Mouse (Mus musculus): Measurements from ENCODE around the gene Ap2m1. TPM values are rescaled to one million over a fixed set of nuclear protein-coding genes. Genes with fewer than 3 reads are reported as not detected.
A peak's percentile ranks its signal among the peaks of the same experiment; 100 is the strongest.
"Not testable (repeated sequence)": the region's sequence is repeated elsewhere in the genome, so short reads cannot be mapped to it uniquely, and the experiment has no call there.

The Ap2m1 gene
- 16.9 TPM in 2 replicates for polyA plus RNA-seq (2012)

DNA sequence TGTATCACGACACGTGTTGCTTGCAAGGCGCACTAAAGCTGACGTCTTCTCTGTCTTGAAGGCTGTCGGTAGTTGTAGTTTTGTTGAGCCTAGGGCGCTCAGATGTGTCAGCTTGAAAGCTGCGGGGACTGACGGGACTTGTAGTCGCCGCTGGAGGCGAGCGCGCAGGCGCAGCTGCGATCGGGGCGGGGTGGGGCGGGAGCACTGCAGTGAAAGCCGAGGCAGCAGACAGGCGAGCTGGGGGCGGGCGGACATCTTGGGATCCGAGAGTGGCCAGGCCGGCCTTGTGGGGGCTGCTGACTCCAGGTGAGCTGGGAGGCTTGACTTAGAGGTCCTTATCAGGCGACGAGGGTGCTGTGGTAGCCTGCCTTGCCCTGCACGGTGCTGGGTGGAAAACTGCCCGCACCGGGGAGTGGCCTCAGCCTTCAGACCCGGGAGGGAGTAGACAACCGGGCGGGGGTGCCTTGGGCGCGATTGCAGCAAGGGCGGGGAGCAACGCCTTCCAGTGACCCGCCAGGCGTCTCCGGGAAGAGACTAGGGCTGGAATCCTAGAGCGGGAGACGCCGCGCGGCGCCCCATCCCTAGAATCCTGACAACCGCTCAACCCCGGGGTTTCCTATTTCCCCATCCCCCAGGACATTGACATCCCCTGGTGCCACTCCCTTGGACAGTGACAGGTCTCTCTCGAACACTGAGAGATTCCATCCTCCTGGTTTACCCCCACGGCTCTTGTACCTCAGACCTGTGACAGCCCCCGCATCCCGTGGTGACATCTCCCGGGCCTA lies at the start of gene Ap2m1:
TSS of gene Ap2m1 (plus strand) at position 183 of the 785 bp plus-strand sequence.
- H3K9me3 ChIP-seq (ENCODE audit: control insufficient read depth, low read length), result no peaks in the 10 kb centered on the region
- H3K36me3 ChIP-seq (ENCODE audit: control insufficient read depth), result peaks cover 69% of the 10 kb centered on the region
- no peaks in the 10 kb centered on the region for H3K27me3 ChIP-seq (ENCODE audit: control insufficient read depth)

DNA sequence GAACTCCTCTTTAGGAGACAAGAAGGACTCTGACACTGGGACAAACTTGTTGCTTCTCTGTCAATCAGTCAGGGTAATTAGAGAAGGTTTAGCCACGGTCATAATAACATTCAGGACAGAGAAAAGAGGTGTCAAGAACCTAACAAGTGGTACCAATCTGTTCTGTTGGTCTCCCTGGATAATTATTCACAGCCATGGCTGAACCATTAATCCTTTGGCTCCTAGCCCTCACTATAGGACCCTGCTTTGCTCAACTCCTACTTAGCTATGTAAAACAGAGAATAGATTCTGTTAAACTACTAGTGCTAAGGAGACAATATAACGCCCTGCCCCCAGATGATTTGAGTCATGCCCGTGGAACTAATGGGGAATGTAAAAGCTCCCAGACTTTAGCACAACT lies 49.2 kb upstream of the Ap2m1 start:
- Histone ChIP-seq H3K4me3 (replicated peaks) (no peak overlapping the region), H3K4me1 (ENCODE audit: control insufficient read depth) (peaks cover 3% of the 10 kb centered on the region), H3K36me3 (ENCODE audit: control insufficient read depth) (no peaks in the 10 kb centered on the region), H3K27me3 (ENCODE audit: control insufficient read depth) (no peaks in the 10 kb centered on the region), H3K9me3 (ENCODE audit: control insufficient read depth, low read length) (no peaks in the 10 kb centered on the region)
- TF ChIP-seq TAL1 (IDR thresholded peaks at IDR 0.05; ENCODE audit: low read length) (no peak), GATA1 (IDR thresholded peaks at IDR 0.05; ENCODE audit: low read length) (no peak)

More for the DNA sequence above, at the start of gene Ap2m1:
- Histone ChIP-seq H3K4me1 (ENCODE audit: control insufficient read depth) (peaks cover 44% of the 10 kb centered on the region), H3K4me3 (replicated peaks) (peak within 1 kb of the TSS; percentile 98)
- no peak for TF ChIP-seq TAL1 (IDR thresholded peaks at IDR 0.05; ENCODE audit: low read length)

DNA sequence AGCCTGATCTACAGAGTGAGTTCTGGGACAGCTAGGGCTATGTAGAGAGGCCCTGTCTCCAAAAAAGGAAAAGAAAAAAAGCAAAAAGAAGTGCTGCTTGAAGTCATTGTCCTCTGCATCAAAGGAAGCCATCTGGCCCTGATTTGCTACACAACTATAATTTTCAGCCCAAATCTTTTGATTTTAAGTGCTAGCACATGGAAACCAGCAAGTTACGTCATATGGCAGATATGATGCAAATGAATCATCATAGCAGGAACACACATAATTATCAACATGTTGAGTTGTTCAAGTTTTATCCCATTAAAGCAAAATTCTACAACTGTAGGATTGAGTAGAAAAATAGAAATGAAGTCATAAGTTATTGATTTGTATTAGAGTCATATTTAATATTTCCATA lies 47.1 kb upstream of the Ap2m1 start:
- H3K36me3 ChIP-seq (ENCODE audit: control insufficient read depth), result no peaks in the 10 kb centered on the region
- TF ChIP-seq GATA1 (IDR thresholded peaks at IDR 0.05; ENCODE audit: low read length), result no peak
- TF ChIP-seq TAL1 (IDR thresholded peaks at IDR 0.05; ENCODE audit: low read length), result no peak

DNA sequence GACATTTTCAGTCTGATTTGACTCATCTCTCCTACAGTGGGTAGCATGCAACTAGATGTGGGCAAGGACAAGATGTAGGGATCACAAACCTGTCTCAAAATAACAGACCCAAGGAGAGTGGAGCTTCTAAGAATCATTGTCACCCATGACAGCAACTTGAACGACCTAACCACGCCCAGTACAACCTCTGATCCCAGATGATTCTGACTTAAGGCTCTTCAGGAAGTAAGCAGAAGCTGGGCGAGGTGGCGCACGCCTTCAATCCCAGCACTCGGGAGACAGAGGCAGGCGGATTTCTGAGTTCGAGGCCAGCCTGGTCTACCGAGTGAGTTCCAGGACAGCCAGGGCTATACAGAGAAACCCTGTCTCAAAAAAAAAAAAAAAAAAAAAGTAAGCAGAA lies 46.5 kb upstream of the Ap2m1 start:
- not testable (repeated sequence) for H3K4me3 ChIP-seq (replicated peaks); H3K27me3 ChIP-seq (ENCODE audit: control insufficient read depth); H3K36me3 ChIP-seq (ENCODE audit: control insufficient read depth); H3K4me1 ChIP-seq (ENCODE audit: control insufficient read depth); H3K9me3 ChIP-seq (ENCODE audit: control insufficient read depth, low read length)

More for the DNA sequence above, 47.1 kb upstream of the Ap2m1 start:
- H3K4me1 ChIP-seq (ENCODE audit: control insufficient read depth), result peaks cover 3% of the 10 kb centered on the region
- H3K27me3 ChIP-seq (ENCODE audit: control insufficient read depth), result no peaks in the 10 kb centered on the region
- no peak overlapping the region for H3K4me3 ChIP-seq (replicated peaks)
- H3K9me3 ChIP-seq (ENCODE audit: control insufficient read depth, low read length), result no peaks in the 10 kb centered on the region

DNA sequence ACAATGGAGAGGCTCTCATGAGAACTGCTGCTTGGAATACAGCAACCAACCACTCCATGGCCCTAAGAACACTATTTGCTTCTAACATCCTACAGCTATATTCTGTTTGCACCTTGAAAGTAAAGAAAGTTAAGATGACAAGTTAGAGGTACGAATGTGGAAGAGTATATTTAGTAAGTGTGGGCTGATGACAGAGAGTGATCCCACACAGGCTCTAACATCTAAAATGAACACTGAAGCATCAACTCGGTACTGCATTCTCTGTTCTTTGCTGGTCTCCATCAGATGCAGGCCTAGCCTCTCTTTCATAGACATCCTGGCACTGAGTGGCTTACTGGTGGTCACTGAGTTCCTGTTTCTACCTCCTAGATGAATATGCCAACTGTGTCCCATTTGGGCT lies 46.0 kb upstream of the Ap2m1 start:
- TF ChIP-seq TAL1 (IDR thresholded peaks at IDR 0.05; ENCODE audit: low read length), result no peak
- no peak for TF ChIP-seq GATA1 (IDR thresholded peaks at IDR 0.05; ENCODE audit: low read length)
- H3K9me3 ChIP-seq (ENCODE audit: control insufficient read depth, low read length), result no peaks in the 10 kb centered on the region
- peaks cover 3% of the 10 kb centered on the region for H3K4me1 ChIP-seq (ENCODE audit: control insufficient read depth)
- H3K36me3 ChIP-seq (ENCODE audit: control insufficient read depth), result no peaks in the 10 kb centered on the region
- no peak overlapping the region for H3K4me3 ChIP-seq (replicated peaks)
- H3K27me3 ChIP-seq (ENCODE audit: control insufficient read depth), result no peaks in the 10 kb centered on the region

DNA sequence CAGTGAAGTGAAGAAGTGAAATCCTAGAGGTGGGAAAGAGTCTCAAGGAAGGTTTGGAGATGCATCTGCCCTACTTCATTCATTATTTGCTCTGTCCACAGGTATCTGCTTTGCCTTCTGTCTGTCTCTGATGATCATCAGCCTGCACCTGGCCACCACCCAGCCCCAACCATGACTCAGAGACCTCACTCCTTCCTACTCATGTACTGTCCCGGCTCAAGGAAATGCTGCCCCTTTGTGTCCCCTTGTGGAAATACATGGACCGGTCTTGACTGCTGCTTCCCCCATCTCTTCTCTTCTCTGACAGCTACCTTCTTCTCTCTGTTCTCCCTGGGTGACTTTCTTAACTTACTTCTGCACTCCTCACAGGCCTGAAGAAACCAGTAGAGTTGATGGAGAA lies 44.7 kb upstream of the Ap2m1 start:
- Histone ChIP-seq H3K36me3 (ENCODE audit: control insufficient read depth) (no peaks in the 10 kb centered on the region), H3K4me1 (ENCODE audit: control insufficient read depth) (peaks cover 3% of the 10 kb centered on the region), H3K9me3 (ENCODE audit: control insufficient read depth, low read length) (no peaks in the 10 kb centered on the region), H3K4me3 (replicated peaks) (no peak overlapping the region), H3K27me3 (ENCODE audit: control insufficient read depth) (no peaks in the 10 kb centered on the region)
- TF ChIP-seq GATA1 (IDR thresholded peaks at IDR 0.05; ENCODE audit: low read length), result no peak
- TF ChIP-seq TAL1 (IDR thresholded peaks at IDR 0.05; ENCODE audit: low read length), result 0 out of 3 replicates have a peak, but pooled peaks have one; percentile 14

DNA sequence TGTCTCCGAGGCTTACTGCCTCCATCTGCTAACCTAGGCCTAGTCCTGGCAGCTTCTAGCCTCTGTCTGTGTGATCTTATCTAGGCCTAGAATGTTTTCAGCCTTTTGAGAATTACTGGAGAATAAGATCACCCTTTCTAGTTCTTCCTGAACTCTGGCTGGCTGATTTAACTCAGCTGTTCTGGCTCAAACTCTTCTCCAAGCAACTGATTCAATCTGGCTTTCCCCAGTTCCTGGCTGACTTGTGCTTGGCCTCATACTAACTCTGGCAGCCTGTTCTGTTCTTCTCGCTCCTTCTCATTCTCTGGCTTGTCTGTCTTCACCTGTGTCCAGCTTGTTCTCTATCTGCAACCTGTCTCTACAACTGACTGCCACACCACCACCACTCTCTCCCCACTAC lies 44.0 kb upstream of the Ap2m1 start:
- Histone ChIP-seq H3K9me3 (ENCODE audit: control insufficient read depth, low read length) (no peaks in the 10 kb centered on the region), H3K36me3 (ENCODE audit: control insufficient read depth) (no peaks in the 10 kb centered on the region), H3K4me1 (ENCODE audit: control insufficient read depth) (peaks cover 3% of the 10 kb centered on the region), H3K4me3 (replicated peaks) (no peak overlapping the region), H3K27me3 (ENCODE audit: control insufficient read depth) (no peaks in the 10 kb centered on the region)
- TF ChIP-seq TAL1 (IDR thresholded peaks at IDR 0.05; ENCODE audit: low read length) (no peak), GATA1 (IDR thresholded peaks at IDR 0.05; ENCODE audit: low read length) (no peak)

DNA sequence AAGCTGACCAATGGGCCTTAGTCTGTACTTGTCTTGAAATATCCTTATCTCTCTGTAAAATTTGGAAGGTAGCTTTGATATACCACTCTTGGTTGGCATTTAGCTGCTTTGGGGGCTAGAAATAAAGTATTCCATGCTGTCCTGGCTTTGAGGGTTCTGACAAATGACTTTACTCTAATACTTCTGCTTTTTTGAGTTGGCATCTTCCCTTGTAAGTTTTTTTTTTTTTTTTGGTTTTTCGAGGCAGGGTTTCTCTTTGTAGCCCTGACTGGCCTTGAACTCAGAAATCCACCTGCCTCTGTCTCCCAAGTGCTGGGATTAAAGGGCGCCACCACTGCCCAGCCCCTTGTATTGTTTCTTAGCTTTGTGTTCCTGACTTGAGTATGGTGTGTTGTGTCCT lies 41.8 kb upstream of the Ap2m1 start:
- H3K4me1 ChIP-seq (ENCODE audit: control insufficient read depth), result peaks cover 16% of the 10 kb centered on the region
- no peaks in the 10 kb centered on the region for H3K9me3 ChIP-seq (ENCODE audit: control insufficient read depth, low read length)
- no peak overlapping the region for H3K4me3 ChIP-seq (replicated peaks)
- no peaks in the 10 kb centered on the region for H3K36me3 ChIP-seq (ENCODE audit: control insufficient read depth)
- TF ChIP-seq TAL1 (IDR thresholded peaks at IDR 0.05; ENCODE audit: low read length), result no peak
- H3K27me3 ChIP-seq (ENCODE audit: control insufficient read depth), result peaks cover 4% of the 10 kb centered on the region

DNA sequence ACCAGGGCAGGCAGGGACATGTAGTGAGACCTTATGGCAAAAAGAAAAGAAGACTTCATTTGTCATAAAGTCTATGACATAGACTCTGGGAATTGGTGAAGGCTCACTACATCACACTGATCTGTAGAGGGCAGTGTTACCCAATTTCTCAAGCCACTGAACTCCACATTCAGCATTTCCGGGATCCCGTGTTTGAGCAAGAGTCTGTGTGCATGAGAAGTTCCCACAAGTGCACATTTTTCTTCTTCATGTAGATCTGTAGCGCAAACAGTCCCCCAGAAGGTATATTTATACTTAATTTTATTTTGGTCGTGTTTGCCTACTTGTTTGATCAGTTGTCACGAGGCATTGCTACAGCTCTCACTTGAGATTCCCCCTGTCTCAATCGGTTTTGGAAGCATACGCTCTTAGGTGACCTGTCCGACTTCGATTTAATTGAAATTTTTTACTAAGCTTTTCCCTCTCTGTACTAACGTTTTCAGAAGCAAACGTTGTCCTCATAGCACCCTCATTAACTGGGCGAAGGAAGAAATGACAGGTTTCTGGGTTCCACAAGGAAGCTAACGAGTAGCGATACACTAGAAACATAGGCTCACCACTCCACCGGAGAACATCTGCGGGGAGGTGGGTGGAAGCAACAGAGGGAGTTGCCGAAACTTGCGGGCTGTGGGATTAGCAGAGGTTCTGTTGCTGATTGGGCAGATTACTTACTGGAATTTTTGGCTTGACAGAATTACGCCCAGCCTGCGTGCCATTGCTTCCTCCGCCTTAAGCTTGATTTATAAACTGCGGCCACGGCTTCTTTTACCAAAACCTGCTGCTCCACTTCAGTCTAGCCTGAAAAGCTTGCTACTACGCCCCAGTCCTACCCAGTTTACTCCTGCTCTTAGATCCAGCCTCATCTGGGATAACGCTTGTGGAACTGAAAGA lies 38.3 kb upstream of the Ap2m1 start:
- no peaks in the 10 kb centered on the region for H3K9me3 ChIP-seq (ENCODE audit: control insufficient read depth, low read length)
- H3K27me3 ChIP-seq (ENCODE audit: control insufficient read depth), result peaks cover 6% of the 10 kb centered on the region
- peaks cover 11% of the 10 kb centered on the region for H3K36me3 ChIP-seq (ENCODE audit: control insufficient read depth)
- H3K4me1 ChIP-seq (ENCODE audit: control insufficient read depth), result peaks cover 27% of the 10 kb centered on the region
- TF ChIP-seq TAL1 (IDR thresholded peaks at IDR 0.05; ENCODE audit: low read length), result no peak
- no peak for TF ChIP-seq GATA1 (IDR thresholded peaks at IDR 0.05; ENCODE audit: low read length)
- H3K4me3 ChIP-seq (replicated peaks), result peak overlapping the region; percentile 55

Data from erythroblast, embryonic 14.5 days (primary cell).